Mouse (Mus musculus) liver, embryonic 15.5 days (tissue): ENCODE measurements around the gene Tkt. TPM values are rescaled to one million over a fixed set of nuclear protein-coding genes. Genes with fewer than 3 reads are reported as not detected.

Source experiments
- ATAC-seq: fragments of 200-750 bp; cut with Nextera tagmentation; 2 replicates; pipeline ENCODE4 v1.8.0; 2017; ENCODE audit warnings: moderate number of reproducible peaks, mild to moderate bottlenecking, moderate library complexity; ENCODE audit not compliant: insufficient read depth
- H3K27ac ChIP-seq: fragments of 300-500 bp; sonication (generic); replicated peaks from 2 replicates; pipeline ENCODE4 v1.5.1; 2015; ENCODE audit warnings: mild to moderate bottlenecking, inconsistent platforms
- H3K27me3 ChIP-seq: fragments of 300-500 bp; sonication (generic); 2 replicates; pipeline ENCODE4 v1.6.1; 2015; ENCODE audit warnings: mild to moderate bottlenecking, inconsistent platforms
- H3K36me3 ChIP-seq: fragments of 300-500 bp; sonication (generic); replicated peaks from 2 replicates; pipeline ENCODE4 v1.6.1; 2015; ENCODE audit warnings: moderate library complexity, mild to moderate bottlenecking, inconsistent platforms
- H3K4me1 ChIP-seq: fragments of 300-500 bp; sonication (generic); replicated peaks from 2 replicates; pipeline ENCODE4 v1.6.1; 2015; ENCODE audit warnings: inconsistent platforms
- H3K4me2 ChIP-seq: fragments of 300-500 bp; sonication (generic); 2 replicates; pipeline ENCODE4 v1.6.1; 2015; ENCODE audit warnings: moderate library complexity, mild to moderate bottlenecking, inconsistent platforms
- H3K4me3 ChIP-seq: fragments of 300-500 bp; sonication (generic); replicated peaks from 2 replicates; pipeline ENCODE4 v1.5.1; 2015; ENCODE audit warnings: mild to moderate bottlenecking, inconsistent platforms
- H3K9ac ChIP-seq: fragments of 300-500 bp; sonication (generic); 2 replicates; pipeline ENCODE4 v1.6.1; 2015; ENCODE audit warnings: moderate library complexity, mild to moderate bottlenecking, inconsistent platforms
- H3K9me3 ChIP-seq: fragments of 300-500 bp; sonication (generic); replicated peaks from 2 replicates; pipeline ENCODE4 v1.6.1; 2016; ENCODE audit warnings: inconsistent platforms
- WGBS: fragments of 180-500 bp; shearing (Covaris S2); methylation state at CpG from one replicate; pipeline ENCODE4 v1.1.7; 2015; ENCODE audit warnings: mixed read lengths; ENCODE audit not compliant: insufficient replicate concordance; 5-methylcytosine and 5-hydroxymethylcytosine counted together
- microRNA-seq: library from miRNA; unstranded; fragments of <30 nt; microRNA quantifications from one replicate; pipeline ENCODE4, GENCODE M21; 2016
- polyA plus RNA-seq: library from polyadenylated mRNA; unstranded; fragments of >200 nt; fragmentation: Nextera tagmentation; extraction: Ambion mirVana; gene quantifications from 2 replicates; pipeline ENCODE4 v1.2.1, GENCODE M21; 2015

Tkt gene
- polyA plus RNA-seq, 1 experiment from 2014 or later, result 199 TPM

- 75% methylated on average over 7 of the region's 7 CpGs for WGBS
- peaks cover 77% of the 10 kb centered on the region for H3K4me1 ChIP-seq
- no peak overlapping the region for H3K4me3 ChIP-seq
- no peak overlapping the region for H3K27ac ChIP-seq
- no peak for ATAC-seq
- H3K9ac ChIP-seq, result no peak overlapping the region
- H3K36me3 ChIP-seq, result no peaks in the 10 kb centered on the region
- no peak overlapping the region for H3K4me2 ChIP-seq
- no peaks in the 10 kb centered on the region for H3K9me3 ChIP-seq
- H3K27me3 ChIP-seq, result peaks cover 8% of the 10 kb centered on the region; the same call in 1 of the 2 replicates
These were observed 74.0 kb downstream of the Tkt start for GRCm38 (mm10) chr14:30622130-30622529.

- Histone ChIP-seq H3K9me3 (no peaks in the 10 kb centered on the region), H3K9ac (no peak overlapping the region), H3K36me3 (no peaks in the 10 kb centered on the region), H3K4me1 (peaks cover 73% of the 10 kb centered on the region), H3K4me2 (no peak overlapping the region), H3K27ac (no peak overlapping the region), H3K27me3 (peaks cover 8% of the 10 kb centered on the region; the same call in 1 of the 2 replicates), H3K4me3 (no peak overlapping the region)
- ATAC-seq, result no peak
- WGBS, result 72% methylated on average over 8 of the region's 8 CpGs
These were observed 74.4 kb downstream of the Tkt start for GRCm38 (mm10) chr14:30622556-30622955.

Small RNAs within 50 kb of the gene (microRNA-seq; reads per million reads assigned to microRNA genes)
- gene Mir3076, result 10.1 reads per million, percentile 27 among the genes with 10 or more reads in this experiment

Other genes with a start within 250 kb of the Tkt start
- gene Dcp1a, start 68.8 kb upstream of the Tkt start, polyA plus RNA-seq, result 7.7 and 8.9 TPM in 2 replicates
- 0.13 and 0.17 TPM in 2 replicates for gene Cacna1d, start 56.9 kb upstream of the Tkt start, polyA plus RNA-seq
- 20.0 and 21.5 TPM in 2 replicates for gene Prkcd, start 77.9 kb downstream of the Tkt start, polyA plus RNA-seq
- 3.8 and 4.3 TPM in 2 replicates for gene Rft1, start 106.0 kb downstream of the Tkt start, polyA plus RNA-seq
- 12.5 and 12.8 TPM in 2 replicates for gene Sfmbt1, start 166.5 kb downstream of the Tkt start, polyA plus RNA-seq